Mouse (Mus musculus) erythroblast, embryonic 14.5 days (primary cell): Measurements from ENCODE around the gene Spns2. TPM values are rescaled to one million over a fixed set of nuclear protein-coding genes. Genes with fewer than 3 reads are reported as not detected.

Experiments used
- H3K27me3 ChIP-seq: 2 replicates; pipeline ENCODE4 v1.6.1; 2012; ENCODE audit warnings: inconsistent platforms; ENCODE audit not compliant: control insufficient read depth
- H3K36me3 ChIP-seq: 2 replicates; pipeline ENCODE4 v1.6.1; 2012; ENCODE audit warnings: mild to moderate bottlenecking, inconsistent platforms; ENCODE audit not compliant: control insufficient read depth
- H3K4me1 ChIP-seq: 2 replicates; pipeline ENCODE4 v1.6.1; 2012; ENCODE audit warnings: inconsistent platforms; ENCODE audit not compliant: control insufficient read depth
- H3K4me3 ChIP-seq: replicated peaks from 2 replicates; pipeline ENCODE3; 2012; ENCODE audit warnings: moderate library complexity, mild to moderate bottlenecking, inconsistent platforms
- H3K9me3 ChIP-seq: 2 replicates; pipeline ENCODE4 v1.6.1; 2012; ENCODE audit warnings: low read length, inconsistent platforms, mixed read lengths; ENCODE audit not compliant: control insufficient read depth
- GATA1 ChIP-seq: IDR thresholded peaks from 2 replicates; pipeline ENCODE4 v1.6.1; 2012; ENCODE audit warnings: low read length, inconsistent platforms, mixed read lengths
- TAL1 ChIP-seq: IDR thresholded peaks from 3 replicates; pipeline ENCODE4 v1.6.1; 2012; ENCODE audit warnings: low read length, inconsistent platforms, mixed read lengths
- polyA plus RNA-seq: library from polyadenylated mRNA; stranded (reverse); fragments of >175 nt; gene quantifications from 2 replicates; pipeline ENCODE4 v1.2.3, GENCODE M21; 2012

The Spns2 gene
- polyA plus RNA-seq, 1 experiment, result 0.10 TPM

DNA sequence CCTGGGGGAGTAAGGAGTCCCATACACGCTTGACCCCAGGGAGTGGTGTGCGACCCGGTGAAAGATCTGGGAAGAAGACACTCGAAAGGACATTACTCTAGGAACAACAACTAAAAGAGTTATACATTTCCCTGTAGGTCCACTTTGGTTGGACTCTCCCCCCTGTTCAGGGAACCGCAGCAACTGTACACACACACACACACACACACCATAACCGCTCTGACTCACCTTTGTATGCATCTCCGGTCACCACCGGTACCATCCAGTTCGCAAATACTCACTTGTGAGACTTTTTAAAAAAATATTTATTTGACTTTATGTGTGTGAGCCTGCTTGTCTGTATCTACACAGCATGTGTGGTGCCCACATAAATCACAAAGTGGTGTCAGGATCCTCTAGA is 77.8 kb downstream of the Spns2 start:
- TF ChIP-seq TAL1 (no peak), GATA1 (no peak)
- Histone ChIP-seq H3K4me1 (peaks cover 66% of the 10 kb centered on the region), H3K36me3 (no peaks in the 10 kb centered on the region), H3K27me3 (peaks cover 26% of the 10 kb centered on the region), H3K4me3 (peak overlapping the region; percentile 61), H3K9me3 (no peaks in the 10 kb centered on the region)

DNA sequence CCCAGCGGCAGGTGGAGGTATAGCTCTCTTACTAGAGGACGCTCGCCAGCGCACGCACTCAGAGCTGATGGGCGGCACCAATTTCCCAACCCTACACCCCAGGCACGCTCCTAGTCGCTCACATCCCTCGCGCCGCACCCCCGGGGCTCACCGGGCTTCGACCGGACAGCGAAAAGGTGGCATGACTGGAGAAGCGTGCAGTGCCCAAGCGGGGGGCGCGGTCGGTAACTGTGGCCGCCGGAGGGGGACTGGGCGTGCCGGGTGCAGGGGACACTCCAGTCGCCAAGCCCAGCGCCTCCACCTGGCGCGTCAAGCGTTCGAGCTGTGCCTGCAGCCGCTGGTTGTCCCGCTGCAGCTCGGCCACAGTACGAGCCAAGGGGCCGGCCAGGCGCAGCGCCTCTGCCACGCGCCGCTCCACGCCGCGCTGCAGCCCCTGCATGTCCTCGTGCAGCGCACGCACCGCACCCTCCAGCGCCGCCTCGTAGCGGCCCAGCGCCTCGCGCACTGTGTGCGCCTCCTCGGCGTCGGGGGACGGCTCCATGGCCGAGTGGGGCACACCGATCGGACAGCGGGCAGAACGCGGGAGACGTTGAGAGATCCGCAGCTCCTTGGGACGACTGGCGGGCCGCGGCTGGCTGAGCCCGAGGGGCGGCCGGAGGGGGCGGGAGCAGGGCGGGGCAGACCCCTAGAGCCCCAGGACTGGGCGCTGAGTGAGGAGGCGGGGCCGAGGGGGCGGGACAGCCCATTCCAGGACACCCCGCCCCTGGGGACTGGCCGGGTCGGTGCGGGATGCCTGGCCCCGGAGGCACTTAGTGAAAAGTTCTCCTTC is 78.4 kb downstream of the Spns2 start, which contains the start of gene Smtnl2:
Gene Smtnl2 (minus strand): TSS at position 621 of the 829 bp plus-strand sequence.
- Histone ChIP-seq H3K27me3 (peaks cover 26% of the 10 kb centered on the region), H3K9me3 (no peaks in the 10 kb centered on the region), H3K36me3 (no peaks in the 10 kb centered on the region), H3K4me3 (peak within 1 kb of the TSS; percentile 61), H3K4me1 (peaks cover 62% of the 10 kb centered on the region)
- TF ChIP-seq TAL1 (no peak), GATA1 (no peak)

DNA sequence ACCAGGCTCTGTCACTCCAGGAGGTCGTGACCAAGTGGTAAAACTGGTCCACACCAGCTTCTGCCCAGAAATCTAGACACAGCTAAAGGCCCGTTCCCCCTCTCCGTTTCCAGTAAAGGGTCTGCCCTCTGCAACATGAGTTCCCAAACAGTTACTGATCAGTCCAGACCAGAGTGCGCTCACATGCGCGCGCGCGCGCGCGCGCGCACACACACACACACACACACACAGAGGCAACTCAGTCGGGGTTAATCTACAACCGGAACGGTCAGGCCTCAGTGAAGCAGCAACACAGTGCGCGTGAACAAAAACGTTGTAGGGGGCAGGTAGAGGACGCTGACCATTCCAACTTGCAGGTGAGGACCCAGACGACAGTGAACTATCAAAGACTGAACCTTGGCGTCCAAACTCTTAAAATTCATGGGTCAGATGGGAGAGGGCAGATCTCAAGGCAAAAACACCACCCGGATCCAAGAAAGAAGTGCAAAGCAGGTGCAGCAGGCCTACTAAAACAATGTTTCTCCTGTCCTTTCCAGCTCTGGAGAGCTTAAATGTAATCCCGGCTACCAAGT is 79.1 kb downstream of the Spns2 start:
- peaks cover 26% of the 10 kb centered on the region for H3K27me3 ChIP-seq
- no peaks in the 10 kb centered on the region for H3K9me3 ChIP-seq
- TF ChIP-seq GATA1 (no peak), TAL1 (no peak)
- peak overlapping the region; percentile 61 for H3K4me3 ChIP-seq
- H3K36me3 ChIP-seq, result no peaks in the 10 kb centered on the region
- peaks cover 55% of the 10 kb centered on the region for H3K4me1 ChIP-seq

DNA sequence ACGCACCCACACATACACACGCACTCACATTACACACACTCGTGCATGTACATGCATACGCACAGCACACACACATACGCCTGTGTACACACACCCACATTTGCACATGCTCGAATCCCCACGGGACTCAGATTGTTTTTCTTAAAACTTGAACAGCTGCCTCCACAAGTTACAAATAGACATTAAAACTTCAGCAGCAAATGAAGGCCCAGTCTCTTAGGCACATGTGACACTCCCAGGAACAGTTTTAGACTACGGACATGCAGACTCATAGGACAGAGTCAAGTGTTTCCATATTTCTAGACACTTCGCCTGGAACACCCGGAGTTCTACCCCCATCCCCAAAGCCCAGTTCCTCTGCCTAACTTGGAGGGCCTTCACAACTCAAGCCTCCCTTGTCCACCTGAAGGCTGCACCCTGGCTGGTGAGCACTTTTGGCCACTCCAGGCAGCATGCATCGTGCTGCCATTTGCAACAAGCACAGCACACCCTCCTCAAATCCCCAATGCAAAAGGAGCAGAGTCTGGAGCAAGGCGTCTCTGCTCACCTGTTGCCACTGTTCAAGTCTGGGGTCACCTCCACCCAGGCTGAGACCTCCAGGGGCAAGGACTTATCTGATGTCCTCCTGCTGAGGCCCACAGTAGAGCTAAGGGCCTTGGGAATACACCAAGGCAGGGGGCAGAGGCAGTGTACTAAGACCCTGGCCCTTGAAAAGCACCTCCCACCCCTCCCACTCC is 79.9 kb downstream of the Spns2 start:
- H3K27me3 ChIP-seq, result peaks cover 26% of the 10 kb centered on the region

DNA sequence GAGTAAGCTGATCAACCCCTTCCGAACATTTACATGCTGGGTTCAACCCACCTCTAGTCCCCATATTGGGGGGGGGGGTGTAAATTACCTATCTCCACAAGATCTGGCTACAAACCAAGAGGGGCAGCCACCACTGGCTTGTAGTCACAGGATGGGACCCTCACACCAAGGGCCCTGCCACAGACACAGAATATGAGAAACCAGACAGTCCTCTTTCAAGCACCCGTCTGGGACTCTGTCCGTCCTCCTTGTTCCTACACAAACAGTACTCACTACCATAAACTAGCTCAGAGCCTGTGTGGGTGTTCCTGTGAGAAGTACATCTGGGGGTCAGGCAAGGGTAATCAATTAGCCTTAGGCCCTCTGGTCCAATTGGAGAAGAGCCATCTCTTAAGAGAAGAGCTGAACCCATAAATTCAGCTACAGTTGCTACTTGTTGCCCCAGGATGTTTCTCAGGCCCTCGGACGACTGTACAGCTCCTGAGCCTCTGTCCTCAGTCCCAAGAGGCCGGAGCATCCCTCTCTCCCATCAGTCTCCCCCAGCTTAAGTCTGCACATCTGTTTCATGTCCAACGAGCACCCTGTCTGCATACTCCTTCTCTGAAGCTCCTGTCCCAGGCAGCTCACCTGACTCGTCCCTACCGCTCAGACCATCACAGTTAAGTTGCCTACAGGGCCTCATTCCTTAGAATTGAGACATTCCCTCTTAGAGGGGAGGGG is 81.1 kb downstream of the Spns2 start:
- Histone ChIP-seq H3K36me3 (no peaks in the 10 kb centered on the region), H3K4me3 (no peak overlapping the region), H3K27me3 (peaks cover 23% of the 10 kb centered on the region), H3K9me3 (no peaks in the 10 kb centered on the region), H3K4me1 (peaks cover 35% of the 10 kb centered on the region)
- no peak for TF ChIP-seq GATA1
- no peak for TF ChIP-seq TAL1

More for the DNA sequence above, 79.9 kb downstream of the Spns2 start:
- Histone ChIP-seq H3K4me1 (peaks cover 47% of the 10 kb centered on the region), H3K4me3 (no peak overlapping the region), H3K36me3 (no peaks in the 10 kb centered on the region), H3K9me3 (no peaks in the 10 kb centered on the region)
- TF ChIP-seq TAL1 (no peak), GATA1 (no peak)

DNA sequence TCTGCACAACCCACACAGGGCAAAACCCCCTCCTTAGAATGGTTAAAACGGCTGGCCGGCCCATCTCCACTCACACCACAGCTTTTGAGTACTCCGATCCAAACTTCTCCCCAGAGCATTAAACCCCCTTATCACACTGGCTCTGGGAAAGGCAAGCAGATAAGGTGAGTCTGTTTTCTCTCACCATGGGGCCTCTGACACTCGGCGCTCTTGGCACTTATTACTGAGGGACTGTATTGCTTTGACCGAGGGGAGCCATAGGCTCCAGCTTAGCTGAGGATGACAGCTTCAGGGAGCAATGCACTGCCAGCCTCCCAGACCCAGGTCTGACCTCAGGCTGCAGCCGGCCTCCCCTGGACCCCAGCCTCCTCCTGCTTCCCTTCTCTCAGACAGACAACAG is 82.1 kb downstream of the Spns2 start:
- no peak for TF ChIP-seq TAL1
- no peak for TF ChIP-seq GATA1
- Histone ChIP-seq H3K36me3 (no peaks in the 10 kb centered on the region), H3K27me3 (peaks cover 23% of the 10 kb centered on the region), H3K4me1 (peaks cover 32% of the 10 kb centered on the region), H3K9me3 (no peaks in the 10 kb centered on the region), H3K4me3 (no peak overlapping the region)

DNA sequence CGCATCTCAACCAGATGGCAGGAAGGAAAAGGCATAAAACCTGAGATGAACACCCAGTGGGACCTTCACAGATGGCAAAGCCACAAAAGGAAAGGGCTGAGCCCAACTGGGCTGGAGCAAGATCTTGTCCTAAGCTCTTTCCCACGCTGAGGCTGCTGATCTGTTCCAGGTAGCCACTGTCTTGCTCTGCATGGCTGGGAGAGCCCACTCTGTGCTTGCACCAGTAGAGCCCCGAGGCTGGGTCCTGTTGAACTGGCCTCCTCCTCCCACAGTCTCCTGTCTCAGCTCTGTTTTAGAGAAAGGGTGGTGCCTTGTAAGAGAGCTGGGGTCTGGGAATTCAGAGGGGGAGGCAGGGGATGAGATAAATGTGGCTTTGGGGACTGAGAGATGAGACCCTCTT is 82.6 kb downstream of the Spns2 start:
- peaks cover 32% of the 10 kb centered on the region for H3K4me1 ChIP-seq
- no peaks in the 10 kb centered on the region for H3K9me3 ChIP-seq
- no peak overlapping the region for H3K4me3 ChIP-seq
- TF ChIP-seq GATA1, result no peak
- TF ChIP-seq TAL1, result no peak
- no peaks in the 10 kb centered on the region for H3K36me3 ChIP-seq
- H3K27me3 ChIP-seq, result peaks cover 22% of the 10 kb centered on the region

DNA sequence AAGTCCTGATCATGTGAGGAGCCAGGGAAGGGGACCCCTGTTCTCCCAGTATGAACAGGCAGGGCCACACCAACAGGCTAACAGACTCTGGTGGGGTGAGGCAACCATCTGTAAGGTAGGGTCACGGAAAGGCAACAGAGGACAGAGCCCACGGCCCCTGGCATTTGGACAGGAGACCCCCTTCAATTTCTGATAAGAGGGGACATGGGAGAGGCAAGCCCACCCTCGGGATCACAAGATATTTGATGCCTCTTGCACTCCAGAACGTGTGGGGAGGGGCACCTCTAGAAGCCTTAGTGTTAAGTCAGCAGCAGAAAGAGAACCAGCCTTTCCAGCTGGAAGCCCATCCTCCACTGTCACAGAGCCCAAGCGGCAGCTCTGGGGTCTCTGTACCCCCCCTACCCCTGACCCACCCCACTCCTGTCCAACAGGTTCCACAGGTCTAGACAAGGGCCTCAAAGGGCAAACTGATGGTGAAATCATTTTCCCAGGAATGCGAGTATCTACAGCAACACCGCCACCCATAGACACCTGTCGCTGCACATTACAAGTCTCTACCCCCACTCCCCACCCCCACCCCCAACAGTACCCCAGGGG is 83.5 kb downstream of the Spns2 start:
- Histone ChIP-seq H3K4me1 (peaks cover 25% of the 10 kb centered on the region), H3K27me3 (peaks cover 13% of the 10 kb centered on the region), H3K9me3 (no peaks in the 10 kb centered on the region), H3K4me3 (no peak overlapping the region), H3K36me3 (no peaks in the 10 kb centered on the region)
- TF ChIP-seq TAL1 (no peak), GATA1 (no peak)
